Mouse (Mus musculus) cerebellum, adult 11-12 months (tissue): ENCODE results near the gene Vamp2.

Source experiments
- DNase-seq: peaks from one replicate; pipeline ENCODE4 v3.0.0; 2022

Vamp2 gene

DNA sequence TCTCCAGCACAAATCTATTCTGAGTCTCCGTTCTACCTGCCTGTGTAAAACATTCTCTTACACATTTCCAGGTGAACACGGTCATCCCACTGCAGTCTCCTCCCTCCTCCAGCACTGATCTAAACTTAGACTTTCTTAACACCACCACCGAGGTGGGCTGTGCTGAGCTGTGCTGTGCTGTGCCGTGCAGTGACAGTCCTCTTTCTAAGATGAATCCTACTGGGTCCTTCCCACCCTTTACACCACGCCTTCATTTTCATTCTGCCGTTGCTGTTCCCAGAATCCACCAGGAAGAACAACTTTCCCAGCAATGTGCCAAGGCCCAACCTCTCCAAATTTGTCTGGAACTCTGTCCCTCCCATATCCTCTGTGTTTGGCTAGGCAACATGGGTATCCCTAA, 1.9 kb upstream of the Vamp2 start:
- DNase-seq = no peak

DNA sequence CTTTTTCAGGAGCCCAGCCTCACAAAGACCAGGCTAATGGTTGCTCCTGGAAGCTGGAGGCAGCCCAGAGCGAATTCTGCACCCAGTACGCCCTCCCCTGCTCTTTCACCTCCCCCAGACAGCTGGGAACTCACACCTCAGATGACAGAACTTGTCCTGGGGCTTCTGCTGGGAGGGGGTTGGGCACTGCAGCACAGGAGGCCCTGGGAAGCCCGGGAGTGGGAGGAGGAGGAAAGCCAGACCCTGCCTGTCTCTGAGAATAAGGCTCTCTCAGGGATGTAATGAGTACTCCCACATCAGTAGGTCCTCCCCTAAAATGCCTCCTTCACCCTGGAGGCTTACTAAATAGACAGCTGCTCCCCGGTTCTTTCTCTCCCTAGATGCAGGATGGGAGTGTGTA, 1.2 kb upstream of the Vamp2 start:
- DNase-seq = peak; percentile 63

DNA sequence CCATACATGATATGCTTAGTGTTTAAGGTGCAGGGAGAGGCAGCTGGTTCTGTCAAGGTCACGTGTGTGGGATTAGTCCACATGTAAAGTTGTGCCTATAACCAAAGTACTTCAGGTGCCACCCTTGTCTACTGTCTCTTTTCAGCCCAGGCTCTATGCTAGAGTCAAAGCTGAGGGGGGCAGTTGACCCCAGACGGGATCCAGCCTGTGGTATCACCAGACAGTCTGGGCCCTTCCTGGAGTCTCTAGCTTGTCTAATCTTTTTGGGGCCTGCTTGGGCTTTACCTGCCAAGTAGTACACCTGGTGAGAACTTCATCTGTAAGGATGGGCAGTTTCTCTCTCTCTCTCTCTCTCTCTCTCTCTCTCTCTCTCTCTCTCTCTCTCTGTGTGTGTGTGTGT, 693 bp upstream of the Vamp2 start:
- no peak for DNase-seq

DNA sequence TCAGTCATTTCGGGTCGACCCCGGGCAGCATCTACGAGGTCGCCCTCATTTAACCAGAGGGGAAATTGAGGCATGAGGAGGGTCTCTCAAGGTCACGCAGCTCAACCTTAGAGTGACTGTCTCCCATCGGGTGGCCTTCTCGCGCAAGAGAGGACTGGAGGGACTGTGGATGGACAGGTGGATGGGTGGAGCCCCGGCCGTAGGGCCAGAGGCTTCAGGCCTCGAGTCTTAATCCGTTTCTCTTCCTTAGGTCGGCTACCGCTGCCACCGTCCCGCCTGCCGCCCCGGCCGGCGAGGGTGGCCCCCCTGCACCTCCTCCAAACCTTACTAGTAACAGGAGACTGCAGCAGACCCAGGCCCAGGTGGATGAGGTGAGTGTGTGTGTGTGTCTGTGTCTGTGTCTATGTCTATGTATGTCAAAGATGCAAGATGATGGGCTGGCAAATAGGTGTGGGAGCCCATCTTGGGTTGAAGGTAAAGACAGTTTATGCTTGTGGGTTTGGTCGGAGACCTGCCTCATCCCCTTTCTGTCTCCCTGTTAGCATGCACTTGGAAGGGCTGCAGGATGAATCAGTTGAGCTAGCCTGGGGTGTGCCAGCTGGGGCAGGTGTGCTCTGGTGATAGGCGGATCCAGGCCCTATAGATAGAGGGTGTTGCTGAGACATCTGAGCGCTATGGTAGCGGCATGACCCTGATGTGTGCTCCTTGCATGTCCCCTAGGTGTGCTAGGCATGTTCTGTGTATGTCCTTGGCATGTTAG, 746 bp downstream of the Vamp2 start:
- peak; percentile 74 for DNase-seq

DNA sequence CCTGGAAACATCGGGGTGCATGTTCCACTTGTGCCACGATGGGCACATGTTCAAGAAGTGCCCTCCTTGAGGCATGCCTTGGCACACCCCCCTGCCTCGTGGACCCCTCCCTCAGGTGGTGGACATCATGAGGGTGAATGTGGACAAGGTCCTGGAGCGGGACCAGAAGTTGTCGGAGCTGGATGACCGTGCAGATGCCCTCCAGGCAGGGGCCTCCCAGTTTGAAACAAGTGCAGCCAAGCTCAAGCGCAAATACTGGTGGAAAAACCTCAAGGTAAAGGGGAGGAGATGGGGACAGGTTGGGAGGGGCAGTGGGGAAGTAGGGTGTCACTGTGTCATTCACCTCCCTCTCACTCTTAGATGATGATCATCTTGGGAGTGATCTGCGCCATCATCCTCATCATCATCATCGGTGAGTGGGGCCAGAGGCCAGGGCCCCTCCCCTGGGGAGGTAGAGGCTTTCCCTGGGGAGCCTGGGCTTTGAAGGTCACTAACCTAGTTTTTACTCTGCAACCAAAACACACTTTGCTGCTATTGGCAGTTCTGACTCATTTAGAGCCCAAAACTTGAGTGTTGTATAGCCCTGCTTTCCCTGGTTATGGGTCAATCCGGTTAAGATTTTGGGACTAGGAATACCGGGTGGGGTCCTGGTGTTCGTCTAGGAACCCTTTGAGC, 1.5 kb downstream of the Vamp2 start:
- DNase-seq = peak; percentile 80

DNA sequence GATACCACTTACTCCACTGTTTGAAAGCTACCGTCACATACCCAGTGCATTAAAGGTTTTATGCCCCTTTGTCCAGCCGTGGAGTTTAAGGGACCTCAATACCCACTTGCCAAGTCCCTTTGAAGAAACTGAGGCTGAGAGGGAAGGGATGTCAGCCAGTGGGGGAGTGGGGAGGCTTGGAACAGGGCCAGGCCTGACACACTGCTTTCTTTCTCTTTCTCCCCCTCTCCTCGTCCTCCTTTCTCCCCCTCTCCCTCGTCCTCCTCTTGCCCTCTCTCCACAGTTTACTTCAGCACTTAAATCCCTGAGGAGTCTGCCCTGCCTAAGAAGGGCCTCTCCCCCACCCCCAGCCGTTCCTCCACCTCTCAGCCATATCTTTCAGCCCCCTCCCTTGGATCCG, 2.1 kb downstream of the Vamp2 start:
- DNase-seq = peak; percentile 56

DNA sequence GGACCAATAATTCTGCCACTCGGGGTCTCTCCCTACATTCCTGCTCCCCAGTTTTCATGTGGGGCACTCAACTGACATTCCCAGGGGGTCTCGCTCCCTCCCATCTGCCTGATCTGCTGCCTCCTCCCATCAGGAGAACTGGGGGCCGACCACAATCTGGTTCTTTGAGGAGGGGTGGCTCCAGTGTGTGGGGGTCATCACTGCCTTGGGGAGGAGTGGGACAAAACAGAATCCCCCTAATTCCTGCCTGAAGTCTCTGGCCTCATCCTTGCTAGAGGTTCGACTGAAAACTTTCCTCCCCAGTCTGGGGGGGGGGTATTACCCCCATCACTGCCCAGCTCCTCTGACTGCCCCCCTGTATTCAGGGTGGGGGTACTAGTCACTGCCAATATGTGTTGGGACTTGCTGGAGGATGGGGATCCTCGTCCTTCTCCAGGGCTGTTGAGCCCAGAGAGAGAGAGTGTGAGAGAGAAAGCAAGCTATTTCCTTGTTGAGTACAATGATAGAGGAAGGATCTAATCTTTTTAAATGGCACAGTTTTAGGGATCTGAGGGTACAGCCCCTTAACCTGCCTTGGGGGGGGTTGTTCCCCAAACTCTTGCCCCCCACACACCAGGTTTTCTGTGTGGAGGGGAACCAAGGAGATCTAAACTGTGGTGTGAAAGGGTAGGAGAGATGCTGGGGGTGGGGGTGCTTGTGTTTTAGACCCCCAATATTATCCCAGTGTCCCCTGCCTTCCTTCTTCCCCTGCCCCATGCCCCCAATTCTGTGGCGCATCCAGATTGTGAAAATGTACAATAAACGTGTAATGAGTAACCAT, 3.5 kb downstream of the Vamp2 start:
- peak; percentile 69 for DNase-seq

DNA sequence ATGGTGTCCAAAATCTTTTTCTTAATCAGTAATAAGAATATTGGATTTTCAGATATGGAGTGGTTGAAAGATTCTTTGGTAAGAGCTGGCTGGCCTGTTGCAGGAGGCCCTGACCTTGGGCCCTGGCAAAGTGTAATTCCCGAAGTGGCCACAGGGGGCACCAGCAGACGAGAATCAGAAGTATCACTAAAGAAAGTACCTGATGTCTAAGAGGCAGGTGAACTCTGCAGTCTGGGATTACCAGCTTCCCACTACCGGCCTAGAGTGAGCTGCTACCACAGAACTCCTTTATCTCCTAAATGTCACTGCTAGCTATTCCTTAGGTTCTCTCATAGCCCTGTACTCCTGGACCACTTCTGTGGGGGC, 4.1 kb downstream of the Vamp2 start:
- peak; percentile 85 for DNase-seq

DNA sequence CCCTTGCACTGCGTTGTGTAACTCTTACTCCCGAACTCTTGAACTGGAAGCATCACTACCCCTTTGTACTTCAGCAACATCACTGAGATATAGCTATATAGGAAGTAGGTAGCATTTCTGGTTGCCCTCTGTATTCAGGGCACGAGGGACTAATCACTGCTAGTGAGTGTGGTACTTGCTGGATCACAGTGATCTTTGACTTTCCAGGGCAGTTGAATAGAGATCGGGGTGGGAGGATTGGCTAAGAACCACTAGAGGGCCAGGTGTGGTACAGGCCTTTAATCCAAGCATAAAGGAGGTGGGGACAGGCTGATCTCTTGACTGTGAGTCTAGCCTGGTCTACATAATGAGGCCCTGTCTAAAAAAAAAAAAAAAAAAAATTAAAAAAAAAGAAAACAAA, 4.6 kb downstream of the Vamp2 start:
- peak; percentile 46 for DNase-seq

DNA sequence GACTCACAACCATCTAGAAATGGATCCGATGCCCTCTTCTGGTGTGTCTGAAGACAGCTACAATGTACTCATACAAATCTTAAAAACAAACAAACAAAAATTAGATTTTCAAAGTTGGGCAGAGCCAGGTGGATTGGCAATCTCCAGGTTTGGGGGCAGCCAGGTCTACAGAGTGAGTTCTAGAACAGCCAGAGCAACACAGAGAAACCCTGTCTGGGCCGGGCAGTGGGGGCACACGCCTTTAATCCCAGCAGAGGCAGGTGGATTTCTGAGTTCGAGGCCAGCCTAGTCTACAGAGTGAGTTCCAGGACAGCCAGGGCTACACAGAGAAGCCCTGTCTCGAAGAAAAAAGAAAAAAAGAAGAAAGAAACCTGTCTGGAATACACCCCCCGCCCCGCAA, 5.6 kb downstream of the Vamp2 start:
- DNase-seq = peak; percentile 61

DNA sequence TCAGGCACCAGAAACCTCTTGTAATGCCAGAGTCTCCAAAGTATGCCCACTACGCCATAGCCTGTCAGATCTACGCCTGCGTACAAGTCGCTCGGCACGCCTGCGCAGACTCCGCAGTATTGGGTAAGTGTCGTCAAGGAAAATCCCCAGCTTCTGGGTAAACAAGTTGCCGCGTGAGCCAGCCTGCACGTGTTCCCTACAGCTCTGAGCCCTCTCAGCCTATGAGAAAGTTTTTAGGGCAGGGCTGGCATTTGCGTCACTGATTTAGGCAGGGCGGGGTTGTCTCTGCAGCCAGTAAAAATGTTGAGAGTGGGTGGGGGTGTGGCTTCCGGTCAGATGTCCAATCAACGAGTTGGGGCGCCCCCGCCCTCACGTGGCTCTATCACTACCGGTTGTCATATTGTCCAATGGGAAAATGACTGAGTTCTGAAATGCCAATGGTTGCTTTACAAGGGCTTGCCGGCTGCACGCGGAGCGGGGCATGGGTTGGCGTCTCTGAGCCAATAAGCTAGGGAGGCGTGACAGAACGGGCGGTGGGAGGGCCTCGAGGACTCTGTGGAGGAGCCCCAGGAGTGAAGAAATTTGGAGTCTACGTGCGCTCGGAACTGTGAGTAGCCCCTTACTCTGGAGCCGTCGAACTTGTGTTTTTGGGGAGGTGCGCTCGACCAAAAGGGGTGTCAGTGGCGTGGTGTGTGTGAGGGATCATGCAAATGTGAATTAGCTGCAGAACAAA, 6.6 kb downstream of the Vamp2 start, which contains the start of gene Per1:
Gene Per1 (plus strand): TSS at position 521 of the 733 bp plus-strand sequence.
- DNase-seq = peak; percentile 100

DNA sequence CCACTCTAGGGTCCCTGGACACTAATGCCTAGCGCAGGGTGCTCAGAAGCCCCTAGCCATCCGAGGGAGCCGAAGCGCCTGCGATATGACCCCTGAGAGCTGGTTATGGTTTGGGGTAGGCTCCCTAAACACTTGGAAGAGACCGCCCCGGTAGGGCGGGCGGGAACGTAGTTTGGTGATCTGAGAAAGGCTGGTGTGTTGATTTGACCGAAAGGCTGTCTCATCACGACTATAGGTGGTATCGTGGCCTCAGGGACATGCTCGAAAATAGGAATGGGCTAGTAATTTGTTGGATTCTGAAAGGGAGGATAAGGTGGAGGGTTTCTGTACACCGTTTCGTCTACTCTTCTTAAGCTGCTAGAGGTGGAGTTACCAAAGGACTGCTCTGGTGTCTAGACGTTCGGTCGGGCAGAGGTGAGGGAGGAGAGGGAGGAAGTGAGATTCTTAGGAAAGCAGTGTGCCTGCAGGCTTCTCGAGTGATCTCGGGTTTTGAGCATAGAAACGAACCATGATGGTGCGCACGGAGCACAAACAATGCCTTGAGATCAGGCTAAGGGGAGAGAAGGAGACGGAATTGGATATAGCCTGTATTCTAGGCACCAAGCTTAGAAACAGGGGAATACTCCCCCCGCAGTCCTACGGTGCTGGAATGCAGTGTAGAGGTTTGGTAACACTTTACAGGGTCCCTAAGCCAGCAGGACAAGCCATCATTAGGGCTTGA, 7.4 kb downstream of the Vamp2 start:
- DNase-seq = peak; percentile 51

DNA sequence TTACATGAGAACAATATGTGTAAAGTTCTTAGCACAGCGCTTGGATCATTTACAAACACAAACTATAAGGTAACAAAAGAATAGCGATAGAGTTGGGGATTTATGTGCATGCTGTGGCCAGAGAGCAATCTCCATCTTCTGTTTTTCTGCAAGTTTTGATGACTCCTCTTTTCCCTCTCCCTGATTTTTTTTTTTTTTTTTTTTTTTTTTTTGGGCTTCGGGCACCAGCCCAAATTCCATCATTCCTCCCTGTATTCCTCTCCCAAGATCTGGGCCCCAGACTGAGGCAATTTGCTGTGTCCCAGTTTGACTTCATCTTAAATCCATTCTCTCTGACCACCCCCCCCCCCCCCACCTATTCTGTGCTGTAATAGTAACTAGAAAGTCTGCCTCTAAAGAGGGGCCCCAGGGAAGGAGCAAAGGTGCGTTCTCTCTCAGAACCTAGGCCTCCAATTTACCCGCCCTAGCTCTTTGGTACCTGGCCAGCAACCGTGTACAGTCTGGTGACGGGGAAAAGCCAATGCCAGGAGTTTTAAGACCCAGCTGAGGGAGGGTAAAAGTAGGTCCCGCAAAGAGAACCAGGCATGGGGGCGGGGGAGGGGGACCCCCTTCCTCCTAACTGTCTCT, 8.2 kb downstream of the Vamp2 start:
- no peak for DNase-seq

DNA sequence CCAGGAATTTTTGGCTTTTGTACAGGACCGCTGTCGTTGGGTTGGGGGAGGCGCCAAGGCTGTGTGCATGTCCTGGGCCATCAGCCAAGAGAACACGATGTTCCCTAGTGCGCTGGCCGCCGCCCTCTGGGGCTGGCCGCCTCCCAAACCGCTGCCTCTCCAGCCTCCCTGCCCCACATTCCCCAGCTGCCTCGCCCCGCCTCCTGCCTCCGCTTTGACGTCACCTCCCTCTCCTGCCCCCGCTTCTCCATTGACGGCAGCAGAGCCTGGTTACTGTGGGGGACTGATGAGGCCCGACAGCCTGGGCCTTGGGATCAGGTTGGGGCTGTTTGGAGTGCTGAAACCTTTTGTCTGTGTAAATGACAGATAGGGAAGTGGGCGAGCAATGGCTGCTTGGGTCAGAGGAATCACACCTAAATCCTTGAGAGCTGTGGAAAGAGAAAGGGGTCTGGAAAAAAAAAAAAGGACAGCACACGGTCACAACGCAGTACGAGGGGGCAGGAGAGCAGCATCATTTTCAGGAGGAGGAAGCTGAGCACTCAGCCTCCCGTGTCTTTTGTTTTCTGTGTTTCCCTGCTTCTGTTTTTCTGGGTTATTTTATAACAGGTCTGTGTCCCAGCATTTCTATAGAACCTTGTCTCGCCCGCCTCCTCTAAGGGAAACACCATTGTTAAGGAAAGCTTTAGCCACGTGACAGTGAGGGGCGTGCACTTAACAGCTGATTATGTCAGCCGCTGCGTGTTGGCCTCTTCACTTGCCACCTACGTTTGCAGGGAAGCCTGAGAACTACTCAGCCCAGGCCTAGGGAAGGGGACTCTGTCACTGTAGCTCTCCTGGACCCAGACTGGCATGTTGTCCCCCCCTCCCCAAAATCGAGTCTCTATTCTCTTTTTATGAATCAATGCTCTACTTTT, 9.0 kb downstream of the Vamp2 start:
- DNase-seq = peak; percentile 92

DNA sequence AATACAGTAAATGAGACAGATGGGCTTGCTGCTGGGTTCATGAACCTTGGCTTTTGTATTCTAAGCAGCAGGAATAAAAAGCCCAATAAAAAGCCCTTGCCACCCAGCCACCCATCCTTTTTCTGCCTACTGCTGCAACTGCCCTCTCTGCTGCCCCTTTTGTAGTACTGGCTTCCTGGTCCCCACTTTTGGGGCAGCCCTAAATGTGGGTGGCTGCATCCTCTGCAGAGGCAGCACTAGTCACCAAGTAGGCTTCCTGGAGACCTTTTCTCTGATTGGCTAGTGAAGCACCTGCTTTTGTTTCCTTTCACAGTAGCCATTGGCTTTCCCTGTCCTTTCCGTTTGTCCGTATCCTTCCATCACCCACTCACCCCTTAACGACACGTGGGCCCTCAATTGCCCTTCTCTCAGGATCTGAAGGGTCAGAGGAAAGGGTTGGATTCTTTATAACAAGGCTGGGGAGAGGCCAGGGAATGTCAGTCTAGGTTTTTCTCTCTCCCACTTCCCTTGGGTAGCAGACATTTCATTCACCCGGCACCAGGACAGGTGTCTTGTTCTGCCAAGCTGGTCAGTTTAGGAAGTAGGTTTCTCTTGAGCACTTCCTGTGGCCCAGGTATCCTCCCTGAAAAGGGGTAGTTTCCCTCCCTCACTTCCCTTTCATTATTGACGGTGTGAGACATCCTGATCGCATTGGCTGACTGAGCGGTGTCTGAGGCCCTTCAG, 9.9 kb downstream of the Vamp2 start:
- peak; percentile 61 for DNase-seq

DNA sequence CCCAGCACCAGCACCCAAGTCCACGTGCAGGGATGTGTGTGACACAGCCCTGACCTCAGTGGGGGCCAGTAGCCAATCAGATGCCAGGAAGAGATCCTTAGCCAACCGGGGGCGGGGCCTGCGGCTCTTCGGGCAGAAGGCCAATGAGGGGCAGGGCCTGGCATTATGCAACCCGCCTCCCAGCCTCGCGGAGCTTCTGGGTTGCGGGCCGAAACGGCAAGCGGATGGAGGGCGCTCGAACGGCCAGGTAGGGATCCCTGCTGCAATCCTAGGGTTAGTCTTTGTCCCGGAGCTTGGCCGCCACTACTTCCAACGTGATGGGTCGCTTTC, 10.4 kb downstream of the Vamp2 start:
- DNase-seq = peak; percentile 99

DNA sequence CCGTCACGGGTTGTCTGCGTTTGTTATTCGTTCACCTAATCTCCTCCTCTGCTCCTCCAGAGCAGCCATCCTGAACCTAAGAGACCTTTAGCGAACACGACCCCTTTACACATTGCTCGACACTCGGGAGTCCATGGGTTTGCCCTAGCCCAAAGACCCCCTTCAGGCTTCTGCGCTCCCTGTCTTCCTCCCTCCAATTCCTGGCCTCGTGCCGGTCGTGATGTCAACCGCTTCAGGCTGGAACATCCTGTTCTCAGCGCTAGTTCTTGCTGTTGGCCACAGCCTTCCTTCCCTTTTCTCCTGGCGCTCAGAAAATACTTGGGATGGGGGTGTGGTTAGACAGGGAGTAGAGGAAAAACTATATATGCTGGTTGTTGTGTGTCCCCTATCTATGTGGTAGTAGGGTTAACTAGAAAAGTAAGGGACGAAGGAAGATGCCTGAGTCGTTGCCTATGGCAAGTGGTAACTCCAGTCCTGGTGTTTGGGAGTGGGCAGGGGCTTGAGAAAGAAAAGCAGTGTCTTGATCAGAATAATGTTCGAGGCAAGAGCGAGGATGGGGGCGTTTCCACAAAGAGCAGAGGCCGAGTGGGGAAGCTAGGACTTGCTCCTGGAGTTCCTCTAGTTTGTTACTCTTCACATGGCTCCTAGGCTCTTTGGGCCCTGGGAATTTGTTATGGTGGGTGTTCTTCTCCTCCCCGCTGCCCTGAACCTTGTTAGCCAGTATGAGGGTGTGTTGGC, 11.1 kb downstream of the Vamp2 start:
- peak; percentile 88 for DNase-seq

DNA sequence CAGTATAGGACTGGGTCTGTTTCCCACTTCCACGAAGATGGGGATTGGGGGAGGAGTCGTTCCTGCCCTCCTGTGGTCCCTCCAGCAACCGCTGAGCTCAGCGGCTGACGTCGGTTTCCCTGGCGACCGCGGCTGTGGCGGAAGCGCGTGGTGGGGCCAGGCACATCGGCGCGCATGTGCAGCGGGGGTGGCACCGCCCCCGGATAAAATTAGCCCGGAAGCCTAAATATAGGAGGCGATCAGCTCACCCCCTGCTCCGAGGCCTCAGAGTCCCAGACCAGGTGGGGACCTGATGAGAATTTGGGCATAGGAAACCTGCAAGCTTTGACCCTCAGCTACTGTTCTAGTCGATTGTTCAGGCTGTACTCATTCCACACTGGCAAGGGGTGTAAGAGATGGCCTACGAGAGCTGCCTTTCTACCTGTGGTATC, 11.6 kb downstream of the Vamp2 start:
- peak; percentile 93 for DNase-seq

DNA sequence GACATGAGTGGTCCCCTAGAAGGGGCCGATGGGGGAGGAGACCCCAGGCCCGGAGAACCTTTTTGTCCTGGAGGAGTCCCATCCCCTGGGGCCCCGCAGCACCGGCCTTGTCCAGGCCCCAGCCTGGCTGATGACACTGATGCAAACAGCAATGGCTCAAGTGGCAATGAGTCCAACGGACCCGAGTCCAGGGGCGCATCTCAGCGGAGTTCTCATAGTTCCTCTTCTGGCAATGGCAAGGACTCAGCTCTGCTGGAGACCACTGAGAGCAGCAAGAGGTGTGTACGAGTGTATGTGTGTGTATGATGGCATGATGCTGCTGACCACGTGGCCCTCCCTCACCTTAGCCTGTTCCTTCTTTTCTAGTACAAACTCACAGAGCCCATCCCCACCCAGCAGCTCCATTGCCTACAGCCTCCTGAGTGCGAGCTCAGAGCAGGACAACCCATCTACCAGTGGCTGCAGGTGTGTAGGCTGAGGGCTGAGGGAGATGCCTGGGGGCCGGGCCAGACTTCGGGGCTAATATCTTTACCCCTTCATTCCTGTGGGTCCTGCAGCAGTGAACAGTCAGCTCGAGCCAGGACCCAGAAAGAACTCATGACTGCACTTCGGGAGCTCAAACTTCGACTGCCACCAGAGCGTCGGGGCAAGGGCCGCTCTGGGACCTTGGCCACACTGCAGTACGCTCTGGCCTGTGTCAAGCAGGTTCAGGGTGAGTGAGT, 12.5 kb downstream of the Vamp2 start:
- peak; percentile 74 for DNase-seq
